Mouse (Mus musculus) embryonic fibroblast, embryonic 13.5 days (primary cell): Measurements from ENCODE around the gene Jtb. TPM values are rescaled to one million over a fixed set of nuclear protein-coding genes. Genes with fewer than 3 reads are reported as not detected.

Experiments used
- H3K27ac ChIP-seq: 2 replicates; pipeline ENCODE4 v1.5.1; 2012; ENCODE audit warnings: low read length, control low read depth, inconsistent platforms; ENCODE audit not compliant: insufficient read depth
- H3K4me1 ChIP-seq: 2 replicates; pipeline ENCODE4 v1.6.1; 2011; ENCODE audit warnings: low read length; ENCODE audit not compliant: control insufficient read depth, insufficient read depth
- H3K4me3 ChIP-seq: 2 replicates; pipeline ENCODE4 v1.5.1; 2011; ENCODE audit warnings: mild to moderate bottlenecking, control low read depth, low read length; ENCODE audit not compliant: insufficient read depth
- CTCF ChIP-seq: IDR thresholded peaks from 2 replicates; pipeline ENCODE4 v1.5.1; 2011; ENCODE audit warnings: mild to moderate bottlenecking, control low read depth, low read length, moderate library complexity, borderline replicate concordance; ENCODE audit not compliant: insufficient read depth
- POLR2A ChIP-seq: IDR thresholded peaks from 2 replicates; pipeline ENCODE4 v1.6.1; 2011; ENCODE audit warnings: low read depth, mild to moderate bottlenecking, control low read depth, low read length, moderate library complexity
- polyA plus RNA-seq: library from polyadenylated mRNA; stranded (reverse); fragments of >200 nt; gene quantifications from 2 replicates; pipeline ENCODE4 v1.2.4, GENCODE M21; 2011; ENCODE audit warnings: low read depth; ENCODE audit not compliant: missing spikeins, insufficient read length

Jtb gene
- polyA plus RNA-seq, 1 experiment, result 47.5 TPM

DNA sequence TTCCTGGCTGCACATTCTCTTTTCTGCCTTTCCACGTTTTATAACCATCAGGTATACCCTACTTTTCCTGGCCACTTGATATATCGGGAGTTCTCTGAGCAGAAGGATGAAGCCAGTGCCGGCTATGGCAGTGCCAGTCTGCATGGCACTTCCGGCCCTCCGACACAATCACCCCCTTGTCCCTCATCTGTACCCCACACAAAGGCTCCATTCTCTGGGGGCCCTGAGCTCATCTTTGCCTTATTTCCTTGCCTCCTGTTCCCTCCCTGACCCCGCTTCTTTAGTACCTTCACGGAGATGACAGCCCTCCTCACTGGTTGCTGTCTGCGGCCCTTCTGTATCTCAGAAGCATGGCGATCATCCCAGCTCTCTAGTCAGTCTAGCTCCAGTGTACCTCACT lies 49.3 kb downstream of the Jtb start:
- H3K4me3 ChIP-seq, result no peak overlapping the region
- TF ChIP-seq POLR2A (no peak), CTCF (no peak)
- no peak overlapping the region for H3K27ac ChIP-seq
- no peaks in the 10 kb centered on the region for H3K4me1 ChIP-seq

GRCm38 (mm10) chr3:90284150-90284549 lies 52.8 kb downstream of the Jtb start:
- TF ChIP-seq POLR2A (no peak), CTCF (no peak)
- Histone ChIP-seq H3K4me3 (no peak overlapping the region), H3K27ac (no peak overlapping the region), H3K4me1 (no peaks in the 10 kb centered on the region)

Other genes with a start within 250 kb of the Jtb start
- gene Hax1, start 232.8 kb upstream of the Jtb start, polyA plus RNA-seq, result 132 and 163 TPM in 2 replicates
- 110 and 114 TPM in 2 replicates for gene 4933434E20Rik, start 180.0 kb upstream of the Jtb start, polyA plus RNA-seq
- gene Ubap2l, start 179.0 kb upstream of the Jtb start, polyA plus RNA-seq, result 241 and 256 TPM in 2 replicates
- gene Tpm3, start 158.9 kb upstream of the Jtb start, polyA plus RNA-seq, result 498 and 523 TPM in 2 replicates
- gene Nup210l, start 127.5 kb upstream of the Jtb start, polyA plus RNA-seq, result 0.86 and 0.99 TPM in 2 replicates
- gene Rps27, start 17.9 kb upstream of the Jtb start, polyA plus RNA-seq, result 36.9 and 264 TPM in 2 replicates
- gene Rab13, start 17.9 kb upstream of the Jtb start, polyA plus RNA-seq, result 32.1 and 33.5 TPM in 2 replicates
- gene Creb3l4, start 11.9 kb downstream of the Jtb start, polyA plus RNA-seq, result 2.0 and 2.3 TPM in 2 replicates
- 253 and 312 TPM in 2 replicates for gene Slc39a1, start 16.6 kb downstream of the Jtb start, polyA plus RNA-seq
- gene Crtc2, start 22.6 kb downstream of the Jtb start, polyA plus RNA-seq, result 29.5 and 34.3 TPM in 2 replicates
- gene Dennd4b, start 33.6 kb downstream of the Jtb start, polyA plus RNA-seq, result 6.8 and 10.3 TPM in 2 replicates
- gene Gatad2b, start 61.6 kb downstream of the Jtb start, polyA plus RNA-seq, result 63.1 and 70.0 TPM in 2 replicates
- 9.0 and 20.0 TPM in 2 replicates for gene Slc27a3, start 158.3 kb downstream of the Jtb start, polyA plus RNA-seq
- gene Ints3, start 202.0 kb downstream of the Jtb start, polyA plus RNA-seq, result 39.5 and 40.0 TPM in 2 replicates
- 0.18 TPM in 1 of 2 replicates, not detected in the other for gene Npr1, start 234.3 kb downstream of the Jtb start, polyA plus RNA-seq
- 82.1 and 97.0 TPM in 2 replicates for gene Ilf2, start 244.5 kb downstream of the Jtb start, polyA plus RNA-seq